Mouse (Mus musculus): ENCODE results near the gene Nf1.

Gene Nf1

DNA sequence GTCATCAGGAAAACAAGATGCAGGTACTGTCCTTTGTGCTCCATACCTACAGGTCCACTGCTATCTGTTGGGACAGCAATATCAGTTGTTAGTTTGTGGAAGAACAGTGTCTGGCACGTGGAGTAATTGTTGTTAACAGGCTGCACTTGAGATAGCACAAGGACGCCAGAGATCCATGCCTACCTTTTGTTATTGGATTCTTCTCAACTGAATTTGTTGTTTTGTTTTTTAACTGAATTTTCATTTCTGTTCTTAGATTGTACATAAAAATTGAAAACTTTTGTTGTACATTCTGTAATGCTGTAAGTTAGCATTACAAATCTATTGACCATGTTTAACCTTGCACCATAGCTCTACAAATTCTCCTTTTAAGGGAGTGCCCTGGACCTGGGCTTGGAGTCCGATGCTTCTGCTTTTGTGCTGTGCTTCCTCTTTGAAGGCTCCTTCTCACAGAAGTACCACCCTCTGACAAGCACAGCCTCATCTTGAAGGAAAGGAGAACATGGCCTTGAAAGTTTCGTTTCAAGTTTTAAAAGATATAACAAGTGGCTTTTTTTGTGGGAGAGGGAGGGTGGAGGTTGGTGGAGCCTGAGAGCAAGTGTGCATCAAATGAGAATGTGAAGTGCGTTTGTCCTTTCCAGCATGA lies 188.4 kb downstream of the Nf1 start:
- DNase-seq (ENCODE audit: low spot score) = no peak

DNA sequence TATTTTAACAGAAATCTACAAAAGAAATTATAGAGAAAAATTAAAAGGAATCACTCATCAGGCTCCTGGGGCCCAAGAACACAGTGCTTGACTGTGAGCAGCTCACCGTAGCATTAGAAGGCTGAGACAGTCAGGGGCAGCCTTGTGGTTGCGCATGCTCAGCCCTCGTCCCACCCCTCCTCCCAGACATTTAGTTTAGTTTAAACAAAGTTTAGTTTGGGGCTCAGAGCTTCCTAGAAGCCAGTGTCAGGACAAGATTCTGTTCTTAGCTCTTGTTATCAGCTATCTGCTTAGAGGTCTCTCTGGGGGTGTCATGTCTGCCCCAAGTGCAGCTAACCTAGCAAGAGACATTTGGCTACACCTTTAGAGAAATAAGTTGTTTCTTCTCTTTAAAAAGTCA lies 189.1 kb downstream of the Nf1 start:
- DNase-seq (ENCODE audit: low spot score) = no peak

DNA sequence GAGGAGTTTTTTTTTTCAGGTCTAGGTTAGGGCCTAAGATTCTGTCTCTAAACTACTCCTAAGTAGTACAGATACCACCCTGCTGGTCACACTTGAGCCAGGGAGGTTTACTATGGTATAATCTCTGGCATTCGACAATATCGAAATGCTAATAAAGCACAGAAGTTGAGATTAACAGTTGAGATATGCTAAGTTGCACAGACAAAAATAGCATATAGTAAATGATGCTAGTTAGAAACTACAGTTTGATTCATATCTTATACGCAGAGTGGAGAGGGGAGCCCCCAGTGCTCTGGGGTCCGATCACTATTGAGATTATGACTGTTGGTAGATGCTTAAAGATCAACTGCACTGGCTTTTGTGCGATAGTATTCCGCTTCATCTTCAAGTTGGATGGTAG lies 189.7 kb downstream of the Nf1 start:
- no peak for DNase-seq (ENCODE audit: low spot score)

DNA sequence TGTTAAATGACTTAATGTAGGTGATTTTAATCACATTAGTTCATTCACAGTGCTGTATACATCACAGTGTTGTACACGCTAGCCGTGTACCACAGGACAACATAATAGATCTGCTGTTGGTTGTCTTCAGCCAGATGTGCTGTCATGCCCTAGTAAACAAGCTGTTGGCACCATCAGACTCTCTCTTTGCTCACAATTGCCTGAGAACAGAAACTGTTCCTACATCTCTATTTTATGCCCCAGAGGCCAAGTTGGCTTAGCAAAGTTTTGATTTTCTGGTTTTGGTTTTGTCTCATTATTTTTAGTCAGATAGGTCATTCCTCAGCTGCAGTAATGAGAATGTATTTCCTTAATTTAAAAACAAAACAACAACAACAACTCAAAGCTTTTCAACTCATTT lies 190.2 kb downstream of the Nf1 start:
- no peak for DNase-seq (ENCODE audit: low spot score)

DNA sequence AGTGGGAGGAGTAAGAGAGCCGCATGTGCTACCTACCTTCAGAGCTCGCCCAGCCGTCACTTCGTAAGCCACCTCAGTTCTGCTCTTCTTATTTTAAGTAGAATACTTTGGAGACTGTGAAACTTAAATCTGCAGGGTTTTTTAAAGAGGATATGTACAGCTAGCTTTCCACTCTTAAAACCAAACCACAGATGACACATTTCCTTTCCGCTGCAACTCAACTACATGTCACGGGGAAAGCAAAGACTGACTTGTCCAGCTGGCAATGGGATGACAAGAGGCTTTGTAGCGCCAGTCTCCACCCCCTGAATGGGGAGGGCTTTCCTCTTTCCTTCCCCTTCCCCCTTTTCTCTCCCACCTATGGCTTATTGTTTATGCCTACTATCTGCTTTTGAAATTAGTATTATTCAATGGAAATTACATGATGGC lies 190.9 kb downstream of the Nf1 start, which contains the start of the genes Evi2 and Evi2a:
TSS of gene Evi2 (minus strand) at position 257 of the 429 bp plus-strand sequence.
TSS of gene Evi2a (minus strand) at position 277 of the 429 bp plus-strand sequence.
- no peak for DNase-seq (ENCODE audit: low spot score)

DNA sequence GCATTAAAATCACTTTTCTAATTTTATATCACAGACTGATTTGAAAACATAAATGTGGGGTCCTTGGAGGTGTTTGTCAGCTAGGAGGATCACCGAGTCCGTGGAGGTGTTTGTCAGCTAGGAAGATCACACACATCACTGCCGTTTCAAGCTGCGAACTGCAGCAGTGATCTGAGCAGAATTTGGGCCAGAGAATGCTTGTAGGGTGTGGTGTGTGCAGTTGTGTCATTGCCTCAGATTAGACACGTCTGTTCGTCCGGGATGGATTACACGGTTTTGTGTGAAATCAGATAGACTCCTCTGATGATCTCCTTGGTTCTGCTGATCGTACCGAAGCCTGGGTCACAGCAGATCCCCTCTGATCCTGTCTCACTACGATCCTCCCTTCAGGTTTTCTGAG lies 191.3 kb downstream of the Nf1 start:
- DNase-seq (ENCODE audit: low spot score) = no peak

DNA sequence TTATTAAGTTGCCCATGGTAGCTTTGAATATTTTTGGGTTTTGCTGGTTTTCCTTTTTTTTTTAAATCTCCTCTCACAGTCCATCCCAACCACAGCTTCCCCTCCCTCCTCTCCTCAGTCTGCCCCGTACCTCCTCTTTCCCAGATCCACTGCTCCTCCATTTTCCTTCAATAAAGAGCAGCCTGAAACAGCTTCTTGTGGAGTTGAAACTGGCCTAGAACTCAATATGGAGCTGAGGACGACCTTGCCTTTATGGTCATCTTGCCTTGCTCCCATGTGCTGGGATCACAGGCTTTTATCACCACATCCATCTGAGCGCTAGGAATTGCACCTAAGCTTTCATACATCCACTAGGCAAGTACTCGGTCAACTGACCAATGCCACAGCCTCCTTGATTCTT lies 192.0 kb downstream of the Nf1 start:
- no peak for DNase-seq (ENCODE audit: low spot score)

DNA sequence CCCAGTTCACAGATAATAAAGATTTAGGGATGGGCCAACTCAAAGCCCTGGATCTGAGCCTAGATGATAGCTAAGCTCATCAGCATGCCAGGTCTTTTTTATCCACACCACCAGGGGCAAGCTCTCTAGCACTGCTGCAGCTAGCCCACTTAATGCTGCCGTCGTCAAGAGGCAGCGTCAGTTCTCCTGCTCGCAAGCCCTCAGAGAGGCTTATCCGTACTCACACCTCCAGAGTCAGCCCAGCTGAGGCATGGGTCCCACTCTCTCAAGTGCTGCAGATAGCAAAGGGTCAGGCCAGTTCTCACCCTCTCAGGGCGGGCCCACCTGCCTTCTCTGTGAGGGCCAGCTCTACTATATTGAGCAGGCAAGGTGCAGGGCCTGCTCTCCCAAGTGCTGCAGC lies 193.8 kb downstream of the Nf1 start:
- no peak for DNase-seq (ENCODE audit: low spot score)

DNA sequence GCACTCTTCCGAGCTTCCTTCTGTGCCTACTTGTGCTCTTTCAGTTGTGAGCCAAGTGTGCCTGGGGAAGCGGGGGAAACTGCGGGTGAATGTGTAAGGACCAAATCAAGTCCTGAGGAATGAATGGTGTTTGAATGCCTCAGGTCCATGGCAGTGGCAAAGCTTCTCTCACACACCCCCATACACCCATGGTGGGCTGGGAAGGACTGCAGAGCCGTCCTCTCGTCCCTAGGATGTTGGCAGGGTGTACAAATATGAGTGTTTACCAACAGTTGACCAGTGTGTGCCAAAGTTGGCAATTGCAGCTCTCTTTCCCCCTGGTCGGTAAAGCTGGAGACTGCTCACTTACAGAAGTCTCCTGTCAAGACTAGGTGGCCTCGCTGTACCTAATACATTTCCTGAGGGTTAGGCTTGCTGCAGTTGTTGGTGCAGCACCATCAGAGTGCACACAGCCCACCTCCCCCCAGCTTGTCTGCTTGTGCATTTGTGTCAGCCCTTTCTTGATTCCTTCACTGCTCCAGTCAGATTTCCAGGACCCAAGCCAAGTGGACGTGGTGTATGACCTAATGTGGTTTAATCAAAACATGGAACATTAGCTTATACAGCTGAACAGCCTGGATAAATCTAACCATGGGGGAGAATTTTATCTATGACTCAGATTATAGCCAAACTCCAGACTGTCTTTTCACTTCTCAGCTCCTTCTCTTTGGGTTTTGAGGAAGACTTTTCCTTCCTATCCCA lies 194.6 kb downstream of the Nf1 start:
- peak; percentile 43 for DNase-seq (ENCODE audit: low spot score)

DNA sequence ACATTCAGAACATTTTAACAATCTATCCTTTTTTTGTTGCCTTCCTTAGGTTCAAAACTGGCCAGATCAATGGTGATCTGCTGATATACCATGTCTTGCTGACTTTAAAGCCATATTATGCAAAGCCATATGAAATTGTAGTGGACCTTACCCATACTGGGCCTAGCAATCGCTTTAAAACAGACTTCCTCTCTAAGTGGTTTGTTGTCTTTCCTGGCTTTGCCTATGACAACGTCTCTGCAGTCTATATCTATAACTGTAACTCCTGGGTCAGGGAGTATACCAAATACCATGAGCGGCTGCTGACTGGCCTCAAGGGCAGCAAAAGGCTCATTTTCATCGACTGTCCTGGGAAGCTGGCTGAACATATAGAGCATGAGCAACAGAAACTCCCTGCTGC lies 196.1 kb downstream of the Nf1 start:
- no peak for DNase-seq (ENCODE audit: low spot score)

DNA sequence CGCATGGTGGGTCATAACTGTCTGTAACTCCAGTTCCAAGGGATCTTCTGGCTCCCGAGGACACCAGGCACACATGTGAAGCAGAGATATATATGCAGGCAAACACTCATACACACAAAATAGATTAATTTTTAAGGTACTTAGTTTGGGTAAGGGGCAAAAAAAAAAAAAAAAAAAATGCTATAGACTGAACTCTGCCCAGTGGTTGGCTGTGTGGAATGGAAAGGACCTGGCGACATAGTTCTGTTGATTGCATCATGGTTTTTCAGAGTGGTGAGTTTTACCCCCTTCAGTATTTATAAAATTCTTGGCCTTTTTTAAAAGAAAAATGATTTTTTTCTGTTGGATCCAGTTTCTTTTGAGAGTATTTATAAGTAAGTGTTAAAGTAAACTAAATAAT lies 196.8 kb downstream of the Nf1 start:
- no peak for DNase-seq (ENCODE audit: low spot score)

DNA sequence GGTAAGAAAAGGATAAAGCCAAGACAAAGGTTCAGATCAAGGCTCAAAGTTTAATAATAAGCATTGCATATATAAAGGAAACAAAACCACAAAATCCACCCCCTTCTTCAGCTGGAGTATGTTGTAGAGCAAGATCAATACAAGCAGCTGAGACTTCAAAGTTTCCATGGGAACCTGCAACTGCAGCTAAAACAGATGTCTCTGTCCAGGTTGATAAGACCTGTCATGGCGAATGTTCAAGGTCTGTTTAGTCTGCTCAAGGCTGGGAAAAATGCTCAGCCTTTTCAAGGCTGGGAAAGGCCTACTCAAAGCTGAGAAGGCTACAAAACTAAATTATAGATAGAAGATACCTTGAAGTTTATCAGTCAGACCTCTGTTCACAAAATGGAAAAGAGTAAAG lies 213.1 kb downstream of the Nf1 start:
- DNase-seq (ENCODE audit: low spot score) = no peak

DNA sequence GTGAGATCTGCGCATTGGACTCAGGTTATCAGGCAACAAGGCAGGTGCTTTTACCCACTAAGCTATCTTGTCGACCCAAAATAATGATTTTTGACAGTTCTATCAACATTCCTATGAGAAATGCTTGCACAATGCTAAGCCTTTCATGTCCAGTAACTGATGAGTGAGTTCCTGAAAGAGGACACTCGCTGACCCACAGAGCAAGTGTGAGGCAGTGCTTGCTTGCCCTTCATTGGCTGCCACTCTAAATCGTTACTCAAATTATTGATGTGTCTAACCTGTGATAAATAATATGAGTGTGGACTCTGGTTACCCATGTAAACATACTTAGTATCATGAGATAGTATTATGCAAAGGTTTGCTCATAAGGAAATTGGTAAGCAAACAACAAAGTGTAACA lies 221.0 kb downstream of the Nf1 start:
- no peak for DNase-seq (ENCODE audit: low spot score)

DNA sequence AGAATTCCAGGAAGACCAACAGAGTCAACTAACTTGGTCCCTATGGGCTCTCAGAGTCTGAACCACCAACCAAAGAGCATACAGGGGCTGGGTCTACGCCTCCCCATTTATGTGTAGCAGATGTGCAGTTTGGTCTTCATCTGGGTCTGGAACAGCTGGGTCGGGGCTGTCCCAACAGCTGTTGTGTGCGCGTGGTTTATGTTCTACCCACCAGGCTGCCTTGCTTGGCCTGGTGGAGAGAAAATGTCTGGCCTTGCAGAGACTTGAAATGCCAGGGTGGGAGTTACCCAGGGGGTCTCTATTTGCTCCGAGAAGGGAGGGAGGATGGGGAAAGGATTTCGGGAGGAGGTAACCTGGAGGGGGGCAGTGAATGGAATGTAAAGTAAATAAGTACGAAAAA lies 224.0 kb downstream of the Nf1 start:
- DNase-seq (ENCODE audit: low spot score) = no peak

DNA sequence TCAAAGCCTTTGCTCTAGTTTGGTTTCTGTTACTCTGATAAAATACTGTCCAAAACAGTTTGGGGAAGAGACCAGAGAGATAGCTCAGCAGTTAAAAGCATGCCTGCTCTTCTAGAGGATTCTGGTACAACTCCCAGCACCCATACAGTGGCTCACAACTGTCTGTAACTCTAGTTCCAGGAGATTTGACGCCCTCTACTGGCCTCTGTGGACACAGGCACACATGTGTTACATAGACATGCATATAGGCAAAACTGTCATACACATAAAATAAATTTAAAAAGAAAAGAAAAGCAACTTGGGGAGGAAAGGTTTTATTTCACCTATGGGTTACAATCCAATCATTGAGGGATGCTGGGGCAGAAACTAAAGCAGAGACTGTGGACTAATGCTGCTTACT lies 227.5 kb downstream of the Nf1 start:
- DNase-seq (ENCODE audit: low spot score) = no peak

DNA sequence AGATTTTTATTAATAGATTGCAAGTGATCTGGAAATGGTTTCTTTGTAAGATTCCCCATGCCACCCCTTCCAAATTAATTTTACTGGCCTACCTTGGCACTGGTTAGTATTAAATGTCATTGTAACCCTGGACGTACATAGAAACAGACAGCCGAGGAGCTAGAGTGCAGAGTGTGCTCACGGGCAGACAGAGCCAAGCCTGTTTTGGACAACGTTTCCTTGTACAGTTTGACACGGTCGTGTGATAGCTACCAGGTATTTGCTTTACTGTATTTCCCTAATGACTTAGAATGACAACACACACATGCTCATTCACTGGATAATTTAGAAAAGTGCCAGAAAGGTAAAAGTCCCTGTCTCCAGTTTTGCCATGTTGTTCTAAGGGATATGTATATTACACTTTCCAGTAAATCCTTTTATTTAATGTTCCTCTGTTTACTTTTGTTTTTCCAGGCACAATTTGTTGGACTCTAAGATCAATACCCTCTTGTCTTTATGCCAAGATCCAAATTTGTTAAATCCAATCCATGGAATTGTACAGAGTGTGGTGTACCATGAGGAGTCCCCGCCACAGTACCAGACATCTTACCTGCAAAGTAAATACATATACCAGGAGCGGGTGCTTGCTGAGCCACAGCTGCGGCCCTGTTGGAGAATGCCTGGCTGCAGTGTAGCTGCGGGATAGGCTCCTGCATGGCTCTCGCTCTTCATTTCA lies 228.9 kb downstream of the Nf1 start:
- no peak for DNase-seq (ENCODE audit: low spot score)

DNA sequence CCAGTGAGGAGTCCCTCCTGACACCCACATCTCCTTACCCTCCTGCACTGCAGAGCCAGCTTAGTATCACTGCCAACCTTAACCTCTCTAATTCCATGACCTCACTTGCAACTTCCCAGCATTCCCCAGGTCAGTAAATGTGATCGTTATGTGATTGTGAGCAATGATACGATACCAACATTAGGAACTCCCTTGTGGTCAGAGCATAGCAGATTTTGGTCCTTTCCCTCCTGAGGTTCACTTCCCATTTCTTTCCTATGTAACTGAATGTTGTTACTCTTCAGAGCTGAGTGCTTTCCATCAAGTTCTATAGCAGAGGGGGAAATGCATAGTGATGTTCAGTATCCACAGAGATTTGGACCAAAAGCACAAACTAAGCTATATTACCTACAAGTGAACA lies 230.8 kb downstream of the Nf1 start:
- no peak for DNase-seq (ENCODE audit: low spot score)

DNA sequence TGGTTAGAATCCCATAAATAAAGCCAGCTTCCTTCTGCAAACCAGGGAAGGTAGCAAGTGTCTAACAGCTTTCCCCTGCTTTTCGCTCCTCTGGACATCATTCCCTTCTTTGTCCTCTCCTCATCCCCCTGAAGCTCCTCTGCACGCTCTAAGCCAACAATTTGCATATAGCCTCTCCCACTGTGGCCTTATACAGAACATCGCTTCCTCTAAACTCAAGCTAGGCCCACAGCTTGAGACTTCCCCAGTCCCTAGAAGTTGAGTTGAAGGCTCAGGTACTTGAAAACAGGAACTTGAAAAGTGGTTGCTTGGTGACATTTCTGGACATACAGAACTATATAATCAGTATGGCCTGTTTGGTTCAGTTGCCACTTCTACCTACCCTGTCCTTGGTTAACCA lies 234.3 kb downstream of the Nf1 start:
- DNase-seq (ENCODE audit: low spot score) = no peak

DNA sequence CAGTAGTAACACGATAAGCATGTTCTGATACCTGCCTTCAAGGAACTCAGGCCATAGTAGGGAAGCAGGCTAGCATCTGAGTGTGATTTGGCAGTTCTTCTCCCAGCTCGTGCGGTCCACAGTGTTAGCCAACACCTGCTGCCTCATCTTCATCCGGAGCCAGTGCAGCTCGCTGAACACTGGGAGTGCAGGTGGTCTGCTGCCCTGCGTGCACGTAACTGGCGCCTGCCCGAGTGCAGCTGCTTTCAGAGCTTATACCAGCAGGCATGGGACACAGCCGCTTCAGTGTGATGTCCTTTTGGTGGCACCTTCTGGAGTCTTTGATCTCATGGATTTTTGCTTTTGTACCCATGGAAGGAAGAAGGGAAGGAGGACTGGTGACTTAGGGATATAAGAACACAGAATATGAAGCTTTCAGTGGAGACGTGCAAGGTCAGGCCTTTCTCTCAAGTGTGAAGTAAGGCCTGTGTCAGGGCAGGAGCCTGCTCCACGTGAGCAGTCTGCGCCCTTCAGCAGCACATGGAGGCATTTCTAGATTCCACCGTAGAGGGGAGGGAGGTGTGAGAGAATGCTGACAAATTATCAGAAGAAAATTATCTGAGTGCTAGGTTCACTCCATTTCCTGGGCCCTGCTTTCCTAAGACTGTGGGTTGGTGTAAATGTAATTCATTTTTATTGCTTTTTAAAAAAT lies 236.0 kb downstream of the Nf1 start:
- no peak for DNase-seq (ENCODE audit: low spot score)

DNA sequence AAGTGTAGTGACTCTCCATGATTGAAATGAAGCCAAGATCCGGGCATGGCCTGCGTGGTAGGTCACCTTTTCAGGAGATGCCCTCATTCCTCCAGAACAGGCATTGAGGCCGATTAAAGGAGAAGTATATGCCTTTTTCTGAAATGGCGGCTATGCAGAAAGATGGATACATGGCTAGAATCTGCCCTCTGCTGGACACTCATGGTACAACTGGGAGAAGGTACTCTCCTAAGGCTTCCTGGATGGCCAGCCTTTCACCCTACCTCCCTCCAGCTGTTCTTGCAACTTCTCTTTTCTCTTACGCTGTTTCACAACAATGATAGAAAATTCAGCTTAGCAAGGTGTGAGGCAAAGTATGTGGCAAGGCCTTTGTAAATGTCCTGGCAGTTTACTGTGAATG lies 238.2 kb downstream of the Nf1 start:
- DNase-seq (ENCODE audit: low spot score) = peak; percentile 83

DNA sequence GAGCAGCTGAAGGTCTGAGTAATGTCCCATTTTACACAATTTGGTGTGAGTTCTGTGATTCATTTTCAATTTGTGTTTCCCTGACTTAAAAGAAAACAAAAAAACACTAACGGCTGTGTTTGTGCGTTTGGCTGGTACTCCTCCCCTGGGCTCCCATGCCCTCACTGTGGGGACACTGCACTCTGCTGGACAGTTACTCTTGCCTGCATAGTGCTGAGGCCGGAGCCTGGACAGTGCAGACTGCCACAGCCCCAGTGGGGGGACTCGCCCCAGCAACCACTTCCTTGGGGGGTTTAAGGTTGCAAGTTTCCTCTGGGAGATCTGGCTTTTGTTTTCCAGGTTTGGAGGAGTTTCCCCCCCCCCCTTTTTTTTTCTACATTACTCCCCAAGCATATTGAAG lies 241.2 kb downstream of the Nf1 start:
- DNase-seq (ENCODE audit: low spot score) = no peak

DNA sequence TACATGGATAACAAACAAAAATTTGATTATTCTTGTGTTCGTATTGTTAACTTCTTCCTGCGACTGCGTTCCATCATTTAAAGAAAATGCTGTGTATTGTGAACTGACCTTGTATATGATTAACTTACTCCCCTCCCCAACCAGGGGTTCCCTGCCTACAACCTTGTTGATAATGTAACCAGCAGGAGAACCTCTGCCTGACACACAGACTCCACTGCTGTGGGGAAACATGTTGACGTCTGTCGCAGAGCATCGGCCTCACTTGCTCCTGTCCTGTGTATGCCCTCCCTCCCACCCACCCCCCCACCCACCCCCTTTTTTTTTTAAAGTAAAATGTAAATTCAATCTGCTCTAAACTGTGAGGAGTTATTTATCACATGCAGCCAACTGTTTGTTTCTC lies 241.8 kb downstream of the Nf1 start:
- DNase-seq (ENCODE audit: low spot score) = no peak

DNA sequence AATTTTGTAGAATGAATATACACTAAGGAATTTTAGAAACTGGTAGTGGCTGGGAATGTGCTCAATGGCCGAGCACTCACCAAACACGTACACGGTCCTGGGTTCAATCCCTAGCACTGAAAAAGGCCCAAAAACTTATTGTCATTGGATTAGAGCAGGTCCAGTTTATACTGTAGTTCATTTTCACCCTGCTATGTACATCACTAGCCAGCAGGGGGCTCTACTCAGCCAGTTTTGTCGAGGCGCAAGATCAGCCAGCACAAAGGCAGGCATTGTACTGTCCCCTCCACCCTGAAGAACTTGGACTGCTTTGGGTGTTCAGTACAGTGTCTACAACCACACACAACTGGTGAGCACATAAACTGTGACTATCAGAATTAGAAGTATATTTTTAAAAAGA lies 244.7 kb downstream of the Nf1 start:
- peak; percentile 58 for DNase-seq (ENCODE audit: low spot score)

Data from urinary bladder, postnatal 14 days (tissue).